Mouse (Mus musculus): ENCODE results near the gene Fkbp8. TPM values are rescaled to one million over a fixed set of nuclear protein-coding genes. Genes with fewer than 3 reads are reported as not detected.

Gene Fkbp8
- polyA plus RNA-seq, 1 experiment from 2014 or later = 353 TPM

DNA sequence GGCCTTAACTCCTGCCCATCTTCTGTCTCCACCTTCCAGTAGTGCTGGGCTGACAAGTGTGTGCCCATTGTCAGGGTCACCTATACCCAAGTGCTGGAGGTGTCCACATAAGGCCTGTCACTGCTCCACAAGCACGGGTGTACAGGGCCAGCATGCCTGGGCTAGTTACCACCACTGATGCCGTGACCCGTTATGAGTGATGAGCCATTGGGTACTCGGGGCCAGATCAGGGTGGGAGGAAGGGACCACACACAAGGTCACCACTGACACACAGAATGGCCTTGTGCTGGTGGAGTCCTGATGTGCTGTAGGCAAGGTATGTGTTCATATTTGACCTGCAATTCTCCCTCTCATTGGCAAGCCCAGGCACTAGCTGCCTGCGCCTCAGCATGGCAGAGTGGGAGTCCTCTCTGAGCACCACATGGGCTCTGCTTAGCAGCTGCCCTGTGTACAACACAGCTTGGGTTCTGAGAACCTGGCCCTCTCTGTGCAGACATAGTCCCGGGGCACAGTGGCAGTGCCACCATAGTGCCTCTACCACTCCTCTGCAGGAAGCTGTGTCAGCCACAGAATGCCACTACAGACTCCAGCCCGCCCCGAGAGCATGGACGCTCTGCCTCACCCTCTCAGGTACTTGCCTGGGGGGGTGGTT, 57.2 kb downstream of the Fkbp8 start:
- Histone ChIP-seq H3K4me3 (ENCODE audit: low read length) (no peak overlapping the region), H3K36me3 (ENCODE audit: insufficient read depth, low read length) (peaks cover 54% of the 10 kb centered on the region), H3K4me2 (replicated peaks; ENCODE audit: low read depth, low read length) (no peak overlapping the region), H3K4me1 (ENCODE audit: insufficient read depth, low read length) (no peaks in the 10 kb centered on the region), H3K27me3 (ENCODE audit: insufficient read depth, low read length) (no peaks in the 10 kb centered on the region), H3K27ac (ENCODE audit: low read length) (no peak overlapping the region), H3K9me3 (ENCODE audit: low read length) (no peaks in the 10 kb centered on the region), H3K9ac (replicated peaks; ENCODE audit: low read length) (no peak overlapping the region)
- WGBS = 93% methylated on average over 9 of the region's 9 CpGs
- ATAC-seq (ENCODE audit: low FRiP score, low TSS enrichment) = no peak; the same call in none of the 2 replicates

Other genes starting within 250 kb of the Fkbp8 start
- gene Homer3, start 244.9 kb upstream of the Fkbp8 start, polyA plus RNA-seq (2015; fragmentation: Nextera tagmentation; extraction: Ambion mirVana) = 74.2 and 81.3 TPM in 2 replicates
- gene Ddx49, start 225.2 kb upstream of the Fkbp8 start, polyA plus RNA-seq (2015; fragmentation: Nextera tagmentation; extraction: Ambion mirVana) = 51.8 and 54.1 TPM in 2 replicates
- gene Cope, start 225.2 kb upstream of the Fkbp8 start, polyA plus RNA-seq (2015; fragmentation: Nextera tagmentation; extraction: Ambion mirVana) = 389 and 439 TPM in 2 replicates
- 2.5 and 2.7 TPM in 2 replicates for gene Cers1, start 211.9 kb upstream of the Fkbp8 start, polyA plus RNA-seq (2015; fragmentation: Nextera tagmentation; extraction: Ambion mirVana)
- gene Gdf1, start 197.9 kb upstream of the Fkbp8 start, polyA plus RNA-seq (2015; fragmentation: Nextera tagmentation; extraction: Ambion mirVana) = 5.5 TPM in 2 replicates
- gene Upf1, start 174.4 kb upstream of the Fkbp8 start, polyA plus RNA-seq (2015; fragmentation: Nextera tagmentation; extraction: Ambion mirVana) = 10.6 and 10.9 TPM in 2 replicates
- 0.21 and 1.00 TPM in 2 replicates for gene Comp, start 154.2 kb upstream of the Fkbp8 start, polyA plus RNA-seq (2015; fragmentation: Nextera tagmentation; extraction: Ambion mirVana)
- 19.9 and 22.3 TPM in 2 replicates for gene Crtc1, start 88.1 kb upstream of the Fkbp8 start, polyA plus RNA-seq (2015; fragmentation: Nextera tagmentation; extraction: Ambion mirVana)
- gene Klhl26, start 50.8 kb upstream of the Fkbp8 start, polyA plus RNA-seq (2015; fragmentation: Nextera tagmentation; extraction: Ambion mirVana) = 25.0 and 26.8 TPM in 2 replicates
- gene Tmem59l, start 40.4 kb upstream of the Fkbp8 start, polyA plus RNA-seq (2015; fragmentation: Nextera tagmentation; extraction: Ambion mirVana) = 6.5 and 7.0 TPM in 2 replicates
- 29.3 and 30.7 TPM in 2 replicates for gene Crlf1, start 34.6 kb upstream of the Fkbp8 start, polyA plus RNA-seq (2015; fragmentation: Nextera tagmentation; extraction: Ambion mirVana)
- 133 and 135 TPM in 2 replicates for gene Rex1bd, start 21.0 kb upstream of the Fkbp8 start, polyA plus RNA-seq (2015; fragmentation: Nextera tagmentation; extraction: Ambion mirVana)
- gene Uba52, start 16.9 kb upstream of the Fkbp8 start, polyA plus RNA-seq (2015; fragmentation: Nextera tagmentation; extraction: Ambion mirVana) = 869 and 882 TPM in 2 replicates
- 65.4 and 69.9 TPM in 2 replicates for gene Kxd1, start 232 bp downstream of the Fkbp8 start, polyA plus RNA-seq (2015; fragmentation: Nextera tagmentation; extraction: Ambion mirVana)
- 24.1 and 25.1 TPM in 2 replicates for gene Ell, start 11.7 kb downstream of the Fkbp8 start, polyA plus RNA-seq (2015; fragmentation: Nextera tagmentation; extraction: Ambion mirVana)
- 215 and 217 TPM in 2 replicates for gene Isyna1, start 66.6 kb downstream of the Fkbp8 start, polyA plus RNA-seq (2015; fragmentation: Nextera tagmentation; extraction: Ambion mirVana)
- 133 and 149 TPM in 2 replicates for gene Ssbp4, start 81.1 kb downstream of the Fkbp8 start, polyA plus RNA-seq (2015; fragmentation: Nextera tagmentation; extraction: Ambion mirVana)
- 1.8 and 1.9 TPM in 2 replicates for gene Lrrc25, start 88.4 kb downstream of the Fkbp8 start, polyA plus RNA-seq (2015; fragmentation: Nextera tagmentation; extraction: Ambion mirVana)
- gene Gdf15, start 104.7 kb downstream of the Fkbp8 start, polyA plus RNA-seq (2015; fragmentation: Nextera tagmentation; extraction: Ambion mirVana) = 1.0 and 1.2 TPM in 2 replicates
- gene Pgpep1, start 132.7 kb downstream of the Fkbp8 start, polyA plus RNA-seq (2015; fragmentation: Nextera tagmentation; extraction: Ambion mirVana) = 88.5 TPM in 2 replicates
- gene Lsm4, start 145.5 kb downstream of the Fkbp8 start, polyA plus RNA-seq (2015; fragmentation: Nextera tagmentation; extraction: Ambion mirVana) = 272 and 281 TPM in 2 replicates
- 42.1 and 47.4 TPM in 2 replicates for gene Jund, start 171.2 kb downstream of the Fkbp8 start, polyA plus RNA-seq (2015; fragmentation: Nextera tagmentation; extraction: Ambion mirVana)
- 0.04 and 0.06 TPM in 2 replicates for gene Iqcn, start 175.7 kb downstream of the Fkbp8 start, polyA plus RNA-seq (2015; fragmentation: Nextera tagmentation; extraction: Ambion mirVana)
- gene Gm3336, start 190.8 kb downstream of the Fkbp8 start, polyA plus RNA-seq (2015; fragmentation: Nextera tagmentation; extraction: Ambion mirVana) = 0.52 and 0.76 TPM in 2 replicates
- gene Pde4c, start 196.0 kb downstream of the Fkbp8 start, polyA plus RNA-seq (2015; fragmentation: Nextera tagmentation; extraction: Ambion mirVana) = 8.8 and 11.6 TPM in 2 replicates
- 20.9 and 22.0 TPM in 2 replicates for gene Rab3a, start 227.0 kb downstream of the Fkbp8 start, polyA plus RNA-seq (2015; fragmentation: Nextera tagmentation; extraction: Ambion mirVana)
- 57.0 and 60.4 TPM in 2 replicates for gene Mpv17l2, start 233.2 kb downstream of the Fkbp8 start, polyA plus RNA-seq (2015; fragmentation: Nextera tagmentation; extraction: Ambion mirVana)
- gene Pik3r2, start 249.0 kb downstream of the Fkbp8 start, polyA plus RNA-seq (2015; fragmentation: Nextera tagmentation; extraction: Ambion mirVana) = 72.8 and 77.3 TPM in 2 replicates

All from kidney, embryonic 16.5 days (tissue).